Mouse (Mus musculus) regulatory T cell (primary cell): ENCODE results near the gene Phb.

Experiments used
- in situ Hi-C: fragments of 300-600 bp; cut with MboI, MseI; formaldehyde crosslinking; loops from one replicate; pipeline ENCODE4 v1.15.1; 2025; ENCODE audit warnings: high pct_unique_total_duplicates

The Phb gene

GRCm38 (mm10) chr11:95710478-95710877, 43.7 kb downstream of the Phb start:
- in situ Hi-C loops: no loop called here

- in situ Hi-C loops: no loop called here
Observed at GRCm38 (mm10) chr11:95712085-95712562, 45.4 kb downstream of the Phb start.

GRCm38 (mm10) chr11:95712563-95713224, 45.9 kb downstream of the Phb start, which contains the start of gene Zfp652:
Gene Zfp652 (plus strand): TSS chr11:95712673.
- in situ Hi-C loops: no loop called here

GRCm38 (mm10) chr11:95713225-95713810, 46.6 kb downstream of the Phb start:
- in situ Hi-C loops: no loop called here

GRCm38 (mm10) chr11:95713811-95714241, 47.1 kb downstream of the Phb start:
- in situ Hi-C loops: no loop called here

GRCm38 (mm10) chr11:95714411-95714810, 47.7 kb downstream of the Phb start:
- in situ Hi-C loops: no loop called here

GRCm38 (mm10) chr11:95716136-95716535, 49.4 kb downstream of the Phb start:
- in situ Hi-C loops: no loop called here

GRCm38 (mm10) chr11:95719356-95719755, 52.6 kb downstream of the Phb start:
- in situ Hi-C loops: no loop called here

GRCm38 (mm10) chr11:95723287-95723686, 56.5 kb downstream of the Phb start, which contains the start of gene B130006D01Rik:
Gene B130006D01Rik (plus strand): TSS chr11:95723587.
- in situ Hi-C loops: no loop called here

GRCm38 (mm10) chr11:95724466-95724865, 57.7 kb downstream of the Phb start:
- in situ Hi-C loops: no loop called here

- in situ Hi-C loops: no loop called here
Observed at GRCm38 (mm10) chr11:95726156-95726555, 59.4 kb downstream of the Phb start.

- in situ Hi-C loops: no loop called here
Observed at GRCm38 (mm10) chr11:95727947-95728346, 61.2 kb downstream of the Phb start.

GRCm38 (mm10) chr11:95728916-95729907, 62.5 kb downstream of the Phb start:
- in situ Hi-C loops: no loop called here
